Mouse (Mus musculus): Measurements from ENCODE around the gene Abhd16b. TPM values are rescaled to one million over a fixed set of nuclear protein-coding genes. Genes with fewer than 3 reads are reported as not detected.

The Abhd16b gene
- total RNA-seq, 1 experiment, result 0.36 TPM

DNA sequence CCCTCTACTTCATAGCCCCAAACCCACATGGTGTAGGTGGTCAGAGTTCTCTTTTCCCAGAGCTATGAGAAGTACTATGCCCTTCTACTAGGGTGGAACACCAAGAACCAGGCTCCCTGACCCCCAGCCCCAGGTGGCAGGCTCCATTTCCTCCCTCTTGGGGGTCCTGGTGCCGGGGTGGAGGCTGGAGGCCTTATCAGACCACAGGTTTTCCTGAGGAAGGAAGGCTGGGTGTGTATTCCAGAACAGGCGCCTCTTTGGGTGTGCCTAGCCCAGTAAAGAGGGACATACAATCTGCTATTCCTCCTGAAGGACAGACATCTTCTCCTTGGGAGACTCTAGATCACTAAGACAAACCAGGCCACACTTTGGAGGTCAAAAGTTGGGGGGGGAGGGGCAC, 22.7 kb upstream of the Abhd16b start:
- no peaks in the 10 kb centered on the region for H3K4me1 ChIP-seq (ENCODE audit: control insufficient read depth in 2 of 2, insufficient read depth in 2 of 2, low read length in 2 of 2, poor library complexity in 1 of 2)
- no peak overlapping the region for H3K4me3 ChIP-seq (ENCODE audit: insufficient read depth in 1 of 2, low read depth in 1 of 2, low read length in 2 of 2, poor library complexity in 1 of 2, severe bottlenecking in 1 of 2)
- H3K9me3 ChIP-seq (ENCODE audit: control insufficient read depth, insufficient read depth, low read depth, low read length), result no peaks in the 10 kb centered on the region
- H3K36me3 ChIP-seq (ENCODE audit: control insufficient read depth, insufficient read depth, low read length, poor library complexity, severe bottlenecking), result no peaks in the 10 kb centered on the region
- no peak overlapping the region for H3K9ac ChIP-seq (ENCODE audit: insufficient read depth, low read depth, low read length, poor library complexity, severe bottlenecking)
- TF ChIP-seq ZNF384 (IDR thresholded peaks at IDR 0.05; ENCODE audit: low read depth, low read length), result no peak
- no peak for TF ChIP-seq ZC3H11A (IDR thresholded peaks at IDR 0.05; ENCODE audit: borderline replicate concordance, low read depth, low read length)
- no peak for TF ChIP-seq CHD2 (IDR thresholded peaks at IDR 0.05; ENCODE audit: low read depth, low read length)
- TF ChIP-seq HCFC1 (IDR thresholded peaks at IDR 0.05; ENCODE audit: borderline replicate concordance, insufficient read depth, low read length), result no peak
- TF ChIP-seq MAFK (IDR thresholded peaks at IDR 0.05; ENCODE audit: insufficient read depth, low read depth, low read length), result no peak
- no peak for DNase-seq (ENCODE audit: low read depth, low spot score)
- in situ Hi-C loops (cut with MboI; ENCODE audit: low sequenced_read_pairs in 2 of 2, unreplicated experiment in 2 of 2), result no loop called here
- no peak overlapping the region for H3K27ac ChIP-seq (ENCODE audit: insufficient read depth, low read depth, low read length, poor library complexity, severe bottlenecking)

DNA sequence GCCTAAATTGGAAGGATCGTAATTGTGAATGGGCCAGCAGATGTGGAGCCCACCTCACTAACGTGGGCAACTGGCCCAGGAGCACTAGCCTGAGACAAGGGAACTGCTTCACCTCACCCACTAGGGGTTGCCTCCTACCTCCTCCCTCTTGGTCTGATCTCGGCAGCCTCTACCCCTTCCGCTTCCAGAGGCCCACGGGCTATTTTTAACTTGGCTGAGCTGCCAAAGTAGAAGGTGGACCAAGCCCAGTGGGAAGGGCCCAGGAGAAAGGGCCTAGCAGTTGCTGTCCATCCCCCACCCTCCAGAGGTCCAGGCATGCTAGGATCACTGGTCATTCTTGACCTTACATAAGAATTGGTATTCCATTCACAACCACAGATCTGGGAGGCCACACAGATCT, 21.8 kb upstream of the Abhd16b start:
- Histone ChIP-seq H3K4me3 (ENCODE audit: insufficient read depth in 1 of 2, low read depth in 1 of 2, low read length in 2 of 2, poor library complexity in 1 of 2, severe bottlenecking in 1 of 2) (no peak overlapping the region), H3K9me3 (ENCODE audit: control insufficient read depth, insufficient read depth, low read depth, low read length) (no peaks in the 10 kb centered on the region), H3K4me1 (ENCODE audit: control insufficient read depth in 2 of 2, insufficient read depth in 2 of 2, low read length in 2 of 2, poor library complexity in 1 of 2) (no peaks in the 10 kb centered on the region), H3K36me3 (ENCODE audit: control insufficient read depth, insufficient read depth, low read length, poor library complexity, severe bottlenecking) (no peaks in the 10 kb centered on the region), H3K9ac (ENCODE audit: insufficient read depth, low read depth, low read length, poor library complexity, severe bottlenecking) (no peak overlapping the region), H3K27ac (ENCODE audit: insufficient read depth, low read depth, low read length, poor library complexity, severe bottlenecking) (no peak overlapping the region)
- in situ Hi-C loops (cut with MboI; ENCODE audit: low sequenced_read_pairs in 2 of 2, unreplicated experiment in 2 of 2), result no loop called here
- TF ChIP-seq ZC3H11A (IDR thresholded peaks at IDR 0.05; ENCODE audit: borderline replicate concordance, low read depth, low read length), result no peak
- no peak for TF ChIP-seq ZNF384 (IDR thresholded peaks at IDR 0.05; ENCODE audit: low read depth, low read length)
- TF ChIP-seq MAFK (IDR thresholded peaks at IDR 0.05; ENCODE audit: insufficient read depth, low read depth, low read length), result no peak
- no peak for TF ChIP-seq HCFC1 (IDR thresholded peaks at IDR 0.05; ENCODE audit: borderline replicate concordance, insufficient read depth, low read length)
- TF ChIP-seq CHD2 (IDR thresholded peaks at IDR 0.05; ENCODE audit: low read depth, low read length), result no peak
- DNase-seq (ENCODE audit: low read depth, low spot score), result no peak

DNA sequence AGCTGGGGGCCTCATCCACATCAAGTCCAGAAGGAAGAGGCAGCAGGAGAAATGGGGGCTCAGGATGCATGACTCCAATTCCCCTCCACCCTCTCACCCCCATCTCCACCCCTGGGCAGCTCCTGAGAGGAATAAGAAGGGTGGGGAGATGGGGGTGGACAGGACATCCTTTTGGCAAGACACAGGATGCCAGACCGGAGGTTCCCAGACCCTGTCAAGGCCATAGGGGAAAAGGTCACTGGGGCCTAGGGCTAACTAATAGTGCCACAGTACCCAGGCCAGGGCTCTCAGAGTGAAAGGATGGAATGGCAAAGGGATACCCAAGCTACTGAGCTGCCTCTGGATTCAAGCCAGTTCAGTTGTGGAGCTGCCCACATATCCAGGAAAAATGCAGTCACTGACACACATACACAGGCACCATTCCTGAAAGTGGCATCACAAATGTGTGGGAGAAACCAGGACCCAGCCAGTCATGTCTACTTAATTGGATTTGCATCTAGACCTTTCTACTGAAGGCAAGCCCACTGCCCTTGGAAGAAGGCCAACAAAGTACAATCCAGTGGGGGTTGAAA, 20.7 kb upstream of the Abhd16b start:
- DNase-seq (ENCODE audit: low read depth, low spot score), result no peak
- no peak overlapping the region for H3K4me3 ChIP-seq (ENCODE audit: insufficient read depth in 1 of 2, low read depth in 1 of 2, low read length in 2 of 2, poor library complexity in 1 of 2, severe bottlenecking in 1 of 2)
- no peak overlapping the region for H3K9ac ChIP-seq (ENCODE audit: insufficient read depth, low read depth, low read length, poor library complexity, severe bottlenecking)
- no peaks in the 10 kb centered on the region for H3K36me3 ChIP-seq (ENCODE audit: control insufficient read depth, insufficient read depth, low read length, poor library complexity, severe bottlenecking)
- no peaks in the 10 kb centered on the region for H3K9me3 ChIP-seq (ENCODE audit: control insufficient read depth, insufficient read depth, low read depth, low read length)
- TF ChIP-seq ZC3H11A (IDR thresholded peaks at IDR 0.05; ENCODE audit: borderline replicate concordance, low read depth, low read length), result no peak
- TF ChIP-seq HCFC1 (IDR thresholded peaks at IDR 0.05; ENCODE audit: borderline replicate concordance, insufficient read depth, low read length), result no peak
- TF ChIP-seq ZNF384 (IDR thresholded peaks at IDR 0.05; ENCODE audit: low read depth, low read length), result no peak
- no peak overlapping the region for H3K27ac ChIP-seq (ENCODE audit: insufficient read depth, low read depth, low read length, poor library complexity, severe bottlenecking)
- no peaks in the 10 kb centered on the region for H3K4me1 ChIP-seq (ENCODE audit: control insufficient read depth in 2 of 2, insufficient read depth in 2 of 2, low read length in 2 of 2, poor library complexity in 1 of 2)
- in situ Hi-C loops (cut with MboI; ENCODE audit: low sequenced_read_pairs in 2 of 2, unreplicated experiment in 2 of 2), result no loop called here

DNA sequence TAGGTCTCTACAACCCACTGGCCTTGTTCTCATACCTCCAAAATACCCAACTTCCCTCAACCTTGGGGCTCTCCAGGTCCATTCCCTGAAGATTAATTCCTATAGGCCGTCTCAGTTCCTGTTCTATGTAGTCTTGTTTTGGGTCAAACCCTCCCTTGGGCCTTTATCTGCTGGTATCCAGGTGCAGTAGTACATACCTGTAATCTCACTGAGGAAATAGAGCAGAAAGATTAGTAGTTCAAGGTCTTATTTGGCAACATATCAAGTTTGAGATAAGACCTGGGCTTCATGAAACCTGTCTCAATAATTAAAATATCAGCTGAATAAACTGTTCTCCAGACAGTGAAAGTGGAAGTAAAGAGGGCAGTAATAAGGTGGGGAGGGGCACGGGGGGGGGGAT, 9.9 kb upstream of the Abhd16b start:
- no peaks in the 10 kb centered on the region for H3K9me3 ChIP-seq (ENCODE audit: control insufficient read depth, insufficient read depth, low read depth, low read length)
- H3K4me3 ChIP-seq (ENCODE audit: insufficient read depth in 1 of 2, low read depth in 1 of 2, low read length in 2 of 2, poor library complexity in 1 of 2, severe bottlenecking in 1 of 2), result no peak overlapping the region
- no peaks in the 10 kb centered on the region for H3K36me3 ChIP-seq (ENCODE audit: control insufficient read depth, insufficient read depth, low read length, poor library complexity, severe bottlenecking)
- H3K9ac ChIP-seq (ENCODE audit: insufficient read depth, low read depth, low read length, poor library complexity, severe bottlenecking), result no peak overlapping the region
- peaks cover 0 to 9% of the 10 kb centered on the region in 2 experiments; a peak in 3 of 4 replicates for H3K4me1 ChIP-seq (ENCODE audit: control insufficient read depth in 2 of 2, insufficient read depth in 2 of 2, low read length in 2 of 2, poor library complexity in 1 of 2)
- DNase-seq (ENCODE audit: low read depth, low spot score), result no peak
- in situ Hi-C loops (cut with MboI; ENCODE audit: low sequenced_read_pairs in 2 of 2, unreplicated experiment in 2 of 2), result no loop called here
- H3K27ac ChIP-seq (ENCODE audit: insufficient read depth, low read depth, low read length, poor library complexity, severe bottlenecking), result no peak overlapping the region
- no peak for TF ChIP-seq ZNF384 (IDR thresholded peaks at IDR 0.05; ENCODE audit: low read depth, low read length)
- TF ChIP-seq MAFK (IDR thresholded peaks at IDR 0.05; ENCODE audit: insufficient read depth, low read depth, low read length), result no peak
- TF ChIP-seq CHD2 (IDR thresholded peaks at IDR 0.05; ENCODE audit: low read depth, low read length), result no peak
- no peak for TF ChIP-seq ZC3H11A (IDR thresholded peaks at IDR 0.05; ENCODE audit: borderline replicate concordance, low read depth, low read length)
- no peak for TF ChIP-seq HCFC1 (IDR thresholded peaks at IDR 0.05; ENCODE audit: borderline replicate concordance, insufficient read depth, low read length)
